Mouse (Mus musculus): ENCODE measurements around the gene Dbh. TPM values are rescaled to one million over a fixed set of nuclear protein-coding genes. Genes with fewer than 3 reads are reported as not detected.
A peak's percentile ranks its signal among the peaks of the same experiment; 100 is the strongest.

Dbh gene
- polyA plus RNA-seq (2012; rRNA removed) = 0.41 and 0.69 TPM in 2 replicates

DNA sequence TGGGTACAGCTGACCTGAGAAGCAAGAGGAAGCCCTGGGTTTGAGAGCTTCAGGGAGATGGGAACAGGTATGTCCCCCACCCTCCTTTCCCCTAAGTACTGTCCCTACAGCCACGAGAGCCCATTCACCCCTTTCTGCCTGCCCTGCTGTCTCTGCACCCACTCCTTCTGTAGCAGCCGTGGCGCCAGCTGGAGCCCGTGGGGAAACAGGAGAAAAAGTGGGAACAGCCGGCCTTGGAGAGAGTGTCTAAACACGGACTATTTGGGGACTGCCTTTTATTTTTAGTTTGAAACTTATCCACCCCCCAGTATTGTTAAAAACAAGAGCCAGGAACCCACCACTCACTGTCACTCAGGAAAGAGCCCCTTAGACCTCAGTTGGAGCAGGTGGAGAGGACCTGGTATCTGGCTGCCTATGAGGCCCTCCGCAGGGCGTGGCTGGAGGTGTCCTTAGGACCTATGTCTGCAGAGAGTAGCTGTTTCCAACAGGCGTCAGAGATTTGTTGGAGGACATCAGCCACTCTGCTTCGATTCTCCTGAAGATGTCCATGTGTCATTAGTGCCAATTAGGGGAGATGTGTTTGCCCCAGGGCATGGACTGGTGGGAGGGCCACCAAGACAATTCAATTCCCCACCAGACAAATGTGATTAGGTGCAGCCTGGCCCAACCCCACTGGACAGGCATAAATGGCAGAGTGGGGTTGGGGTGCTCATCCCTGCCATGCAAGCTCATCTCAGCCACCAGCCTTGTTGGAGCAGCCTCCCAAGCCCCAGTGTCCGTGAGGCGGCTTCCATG lies at the start of gene Dbh:
Gene Dbh, plus strand, starts transcription at position 438 of the 795 bp plus-strand sequence.
- H3K36me3 ChIP-seq (ENCODE audit: control insufficient read depth, insufficient read depth, low read length) = no peaks in the 10 kb centered on the region
- 96% methylated on average over 12 of the region's 12 CpGs for WGBS
- H3K27ac ChIP-seq (ENCODE audit: control insufficient read depth, insufficient read depth, low read length) = no peak within 1 kb of the TSS
- DNase-seq = no peak
- no peak within 1 kb of the TSS for H3K4me3 ChIP-seq (ENCODE audit: control insufficient read depth, insufficient read depth, low read length)
- TF ChIP-seq POLR2A (IDR thresholded peaks at IDR 0.05; ENCODE audit: control insufficient read depth, extremely low read depth, insufficient read depth, low read length, poor library complexity) = no peak
- TF ChIP-seq CTCF (IDR thresholded peaks at IDR 0.05; ENCODE audit: borderline replicate concordance, control insufficient read depth, extremely low read depth, insufficient read depth, low read length, poor library complexity) = no peak
- H3K27me3 ChIP-seq (ENCODE audit: control insufficient read depth, insufficient read depth, low read length) = no peaks in the 10 kb centered on the region
- H3K4me1 ChIP-seq (replicated peaks; ENCODE audit: control insufficient read depth, insufficient read depth, low read length) = peaks cover 29% of the 10 kb centered on the region

DNA sequence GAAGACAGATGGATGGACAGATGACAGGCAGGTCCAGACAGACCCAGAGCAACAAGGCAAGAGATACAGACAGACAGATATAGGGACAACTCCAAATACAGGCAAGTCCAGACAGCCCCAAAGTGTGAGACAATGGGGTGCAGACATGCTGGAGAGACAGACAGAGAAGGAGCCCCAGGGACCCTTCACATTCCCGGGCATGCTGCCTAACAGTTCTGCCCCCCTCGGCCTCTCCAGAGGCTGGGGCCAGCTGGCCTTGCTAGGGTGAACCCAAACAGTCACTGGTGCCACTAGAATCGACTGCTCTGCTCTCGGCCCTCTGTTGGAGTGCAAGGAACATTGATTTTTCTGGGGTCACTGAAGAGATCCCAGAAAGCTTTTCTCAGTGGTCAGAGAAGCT lies 46.6 kb upstream of the Dbh start:
- Histone ChIP-seq H3K4me3 (ENCODE audit: control insufficient read depth, insufficient read depth, low read length) (no peak overlapping the region), H3K27ac (ENCODE audit: control insufficient read depth, insufficient read depth, low read length) (no peak overlapping the region), H3K4me1 (replicated peaks; ENCODE audit: control insufficient read depth, insufficient read depth, low read length) (peaks cover 44% of the 10 kb centered on the region), H3K27me3 (ENCODE audit: control insufficient read depth, insufficient read depth, low read length) (no peaks in the 10 kb centered on the region), H3K36me3 (ENCODE audit: control insufficient read depth, insufficient read depth, low read length) (no peaks in the 10 kb centered on the region)
- 84% methylated on average over 4 of the region's 4 CpGs for WGBS
- DNase-seq = no peak
- TF ChIP-seq CTCF (IDR thresholded peaks at IDR 0.05; ENCODE audit: borderline replicate concordance, control insufficient read depth, extremely low read depth, insufficient read depth, low read length, poor library complexity) = no peak
- no peak for TF ChIP-seq POLR2A (IDR thresholded peaks at IDR 0.05; ENCODE audit: control insufficient read depth, extremely low read depth, insufficient read depth, low read length, poor library complexity)

DNA sequence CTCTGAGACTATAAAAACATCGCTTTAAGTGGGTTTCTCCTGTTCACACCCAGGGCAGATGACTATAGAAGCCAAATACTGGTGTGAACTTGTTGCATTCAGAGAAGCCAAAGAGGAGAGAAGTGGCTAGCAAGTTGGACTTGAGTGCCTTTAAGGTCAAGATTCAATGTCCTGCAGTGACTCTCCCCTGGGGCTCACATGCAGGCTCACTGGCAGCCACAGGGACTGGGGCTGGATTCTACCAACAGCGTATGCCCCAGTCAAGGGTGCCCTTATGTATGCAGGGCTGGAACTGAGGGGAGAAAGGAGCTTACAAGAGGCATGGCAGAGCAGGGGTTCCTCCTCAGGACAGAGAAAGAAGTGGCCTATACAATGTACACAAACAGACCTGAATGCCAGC lies 45.3 kb upstream of the Dbh start:
- TF ChIP-seq CTCF (IDR thresholded peaks at IDR 0.05; ENCODE audit: borderline replicate concordance, control insufficient read depth, extremely low read depth, insufficient read depth, low read length, poor library complexity) (no peak), POLR2A (IDR thresholded peaks at IDR 0.05; ENCODE audit: control insufficient read depth, extremely low read depth, insufficient read depth, low read length, poor library complexity) (no peak)
- no peak overlapping the region for H3K27ac ChIP-seq (ENCODE audit: control insufficient read depth, insufficient read depth, low read length)

DNA sequence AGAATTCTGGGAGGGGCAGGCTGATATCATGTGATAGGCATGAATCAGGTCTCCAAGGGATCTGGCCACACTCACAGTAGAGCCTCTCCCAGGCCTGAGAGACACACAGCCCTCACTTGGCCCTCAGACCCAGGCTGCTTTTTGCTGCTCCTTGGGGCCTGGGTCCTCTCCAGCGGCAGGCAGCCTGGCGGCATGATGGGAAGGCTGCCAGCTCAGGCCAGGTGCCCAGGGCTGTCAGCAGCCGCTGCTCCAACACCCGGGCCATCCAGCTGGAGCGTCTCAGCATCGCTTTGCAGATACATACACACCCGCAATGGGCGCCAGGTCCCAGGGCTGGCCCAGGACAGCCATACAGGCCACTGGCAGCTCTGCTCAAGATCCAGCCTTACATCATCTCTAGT lies 44.8 kb upstream of the Dbh start:
- DNase-seq = peak; percentile 55
- Histone ChIP-seq H3K4me3 (ENCODE audit: control insufficient read depth, insufficient read depth, low read length) (no peak overlapping the region), H3K36me3 (ENCODE audit: control insufficient read depth, insufficient read depth, low read length) (no peaks in the 10 kb centered on the region), H3K27me3 (ENCODE audit: control insufficient read depth, insufficient read depth, low read length) (no peaks in the 10 kb centered on the region), H3K27ac (ENCODE audit: control insufficient read depth, insufficient read depth, low read length) (peak overlapping the region; percentile 100), H3K4me1 (replicated peaks; ENCODE audit: control insufficient read depth, insufficient read depth, low read length) (peaks cover 56% of the 10 kb centered on the region)
- WGBS = 44% methylated on average over 8 of the region's 8 CpGs
- TF ChIP-seq CTCF (IDR thresholded peaks at IDR 0.05; ENCODE audit: borderline replicate concordance, control insufficient read depth, extremely low read depth, insufficient read depth, low read length, poor library complexity) (no peak), POLR2A (IDR thresholded peaks at IDR 0.05; ENCODE audit: control insufficient read depth, extremely low read depth, insufficient read depth, low read length, poor library complexity) (no peak)

More for the DNA sequence above, 45.3 kb upstream of the Dbh start:
- H3K27me3 ChIP-seq (ENCODE audit: control insufficient read depth, insufficient read depth, low read length) = no peaks in the 10 kb centered on the region
- no peak overlapping the region for H3K4me3 ChIP-seq (ENCODE audit: control insufficient read depth, insufficient read depth, low read length)
- H3K4me1 ChIP-seq (replicated peaks; ENCODE audit: control insufficient read depth, insufficient read depth, low read length) = peaks cover 52% of the 10 kb centered on the region
- no peaks in the 10 kb centered on the region for H3K36me3 ChIP-seq (ENCODE audit: control insufficient read depth, insufficient read depth, low read length)
- WGBS = 97% methylated on average over 2 of the region's 2 CpGs
- DNase-seq = no peak

DNA sequence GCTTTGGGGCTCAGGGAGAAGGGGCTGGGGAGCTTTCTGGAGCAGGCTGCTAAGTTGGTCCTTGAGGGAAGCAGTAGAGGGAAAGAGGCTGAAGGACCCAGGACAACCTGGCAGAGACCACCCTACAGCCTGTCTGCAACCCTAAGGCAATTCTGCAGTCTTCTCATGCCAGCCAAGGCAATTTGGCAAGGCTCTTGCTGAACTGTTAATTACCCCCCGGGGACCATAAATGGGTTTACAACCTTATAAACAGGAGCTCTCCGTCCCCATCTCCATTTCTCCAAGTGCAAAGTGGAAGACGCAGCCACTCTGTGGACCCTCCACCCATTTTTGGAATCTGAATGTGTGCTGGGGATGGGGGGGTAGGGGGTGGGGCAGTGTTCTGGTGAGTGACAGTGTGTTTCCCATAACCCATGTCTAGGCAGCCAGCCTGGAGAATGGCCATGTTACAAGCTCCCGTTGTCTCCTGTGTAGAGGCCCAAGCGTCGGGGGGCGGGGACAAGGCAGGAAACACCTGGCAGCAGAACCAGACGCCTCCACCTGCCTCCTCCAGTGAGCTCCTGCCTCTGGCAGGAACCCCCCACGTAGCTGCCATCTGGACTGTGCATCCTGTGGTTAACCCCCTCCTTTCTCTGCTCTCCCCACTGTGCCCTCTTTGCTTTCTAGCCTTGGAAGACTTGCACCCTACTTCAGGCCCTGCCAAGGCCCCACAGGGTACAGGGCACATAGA lies 43.2 kb upstream of the Dbh start:
- Histone ChIP-seq H3K27me3 (ENCODE audit: control insufficient read depth, insufficient read depth, low read length) (no peaks in the 10 kb centered on the region), H3K4me3 (ENCODE audit: control insufficient read depth, insufficient read depth, low read length) (peak overlapping the region; percentile 22; the same call in 1 of the 2 replicates), H3K36me3 (ENCODE audit: control insufficient read depth, insufficient read depth, low read length) (no peaks in the 10 kb centered on the region), H3K4me1 (replicated peaks; ENCODE audit: control insufficient read depth, insufficient read depth, low read length) (peaks cover 70% of the 10 kb centered on the region), H3K27ac (ENCODE audit: control insufficient read depth, insufficient read depth, low read length) (peak overlapping the region; percentile 100)
- DNase-seq = peak; percentile 93
- WGBS = 4% methylated on average over 9 of the region's 9 CpGs
- TF ChIP-seq POLR2A (IDR thresholded peaks at IDR 0.05; ENCODE audit: control insufficient read depth, extremely low read depth, insufficient read depth, low read length, poor library complexity) = 0 out of 2 replicates have a peak, but pooled peaks have one; percentile 45
- TF ChIP-seq CTCF (IDR thresholded peaks at IDR 0.05; ENCODE audit: borderline replicate concordance, control insufficient read depth, extremely low read depth, insufficient read depth, low read length, poor library complexity) = 0 out of 2 replicates have a peak, but pooled peaks have one; percentile 33

DNA sequence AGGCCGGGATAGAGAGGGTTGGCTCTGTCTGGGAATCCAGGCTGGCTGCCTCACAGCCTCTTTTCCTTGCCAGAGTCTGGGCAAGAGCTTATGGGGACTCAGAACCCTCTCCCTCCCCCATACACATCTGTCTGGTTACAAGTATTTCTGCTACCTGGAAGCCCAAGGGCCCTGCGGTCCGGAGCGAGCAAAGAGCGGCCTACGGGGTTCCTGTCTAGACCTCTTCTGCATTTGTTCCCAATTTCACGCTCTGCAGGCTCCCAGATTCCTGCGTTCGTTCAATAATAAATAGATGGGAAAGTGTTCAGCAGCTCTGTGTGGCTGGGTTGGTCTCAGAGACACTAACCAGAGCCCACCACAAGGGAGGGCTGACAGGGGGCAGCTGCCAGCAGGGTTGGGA lies 42.5 kb upstream of the Dbh start:
- WGBS = 18% methylated on average over 9 of the region's 9 CpGs
- H3K27ac ChIP-seq (ENCODE audit: control insufficient read depth, insufficient read depth, low read length) = peak overlapping the region; percentile 96
- peaks cover 78% of the 10 kb centered on the region for H3K4me1 ChIP-seq (replicated peaks; ENCODE audit: control insufficient read depth, insufficient read depth, low read length)
- no peaks in the 10 kb centered on the region for H3K27me3 ChIP-seq (ENCODE audit: control insufficient read depth, insufficient read depth, low read length)
- H3K36me3 ChIP-seq (ENCODE audit: control insufficient read depth, insufficient read depth, low read length) = no peaks in the 10 kb centered on the region
- TF ChIP-seq POLR2A (IDR thresholded peaks at IDR 0.05; ENCODE audit: control insufficient read depth, extremely low read depth, insufficient read depth, low read length, poor library complexity) (no peak), CTCF (IDR thresholded peaks at IDR 0.05; ENCODE audit: borderline replicate concordance, control insufficient read depth, extremely low read depth, insufficient read depth, low read length, poor library complexity) (no peak)
- peak overlapping the region; percentile 22; the same call in 1 of the 2 replicates for H3K4me3 ChIP-seq (ENCODE audit: control insufficient read depth, insufficient read depth, low read length)
- DNase-seq = peak; percentile 35
